Mouse (Mus musculus): Measurements from ENCODE around the gene Otop3. TPM values are rescaled to one million over a fixed set of nuclear protein-coding genes. Genes with fewer than 3 reads are reported as not detected.
A peak's percentile ranks its signal among the peaks of the same experiment; 100 is the strongest.

Otop3 gene
- polyA plus RNA-seq, 1 experiment, result not detected

DNA sequence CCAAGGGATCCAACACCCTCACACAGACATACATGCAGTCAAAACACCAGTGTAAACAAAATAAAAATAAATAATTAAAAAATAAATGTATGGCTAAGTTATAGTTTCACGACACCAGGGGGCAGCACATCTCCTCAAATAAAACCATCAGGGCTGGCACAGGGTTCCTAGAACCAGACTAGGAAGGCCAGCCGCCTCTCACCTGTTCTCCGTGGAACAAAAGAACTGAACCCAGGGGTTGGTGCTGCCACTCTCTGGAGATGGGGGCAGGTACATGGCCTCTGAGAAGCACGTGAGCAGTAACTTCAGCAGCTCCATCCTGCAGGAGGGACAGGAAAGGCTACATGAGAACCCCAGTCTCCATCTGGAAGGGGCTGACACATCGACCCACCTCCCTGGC lies 23.9 kb downstream of the Otop3 start:
- H3K4me1 ChIP-seq (ENCODE audit: control insufficient read depth, insufficient read depth, low read length), result peaks cover 2% of the 10 kb centered on the region; the same call in 1 of the 2 replicates
- H3K4me3 ChIP-seq (ENCODE audit: insufficient read depth, low read length), result no peak overlapping the region
- TF ChIP-seq POLR2A (IDR thresholded peaks at IDR 0.05; ENCODE audit: borderline replicate concordance, low read depth, low read length) (no peak), CTCF (IDR thresholded peaks at IDR 0.05; ENCODE audit: low read depth, low read length) (no peak)
- H3K27ac ChIP-seq (ENCODE audit: insufficient read depth, low read depth, low read length), result no peak overlapping the region

GRCm38 (mm10) chr11:115359293-115359692 lies 24.8 kb downstream of the Otop3 start:
- Histone ChIP-seq H3K4me1 (ENCODE audit: control insufficient read depth, insufficient read depth, low read length) (0 out of 2 replicates have a peak, but pooled peaks cover 2% of the 10 kb centered on the region), H3K4me3 (ENCODE audit: insufficient read depth, low read length) (no peak overlapping the region), H3K27ac (ENCODE audit: insufficient read depth, low read depth, low read length) (no peak overlapping the region)
- TF ChIP-seq CTCF (IDR thresholded peaks at IDR 0.05; ENCODE audit: low read depth, low read length), result no peak

- Histone ChIP-seq H3K4me3 (ENCODE audit: insufficient read depth, low read length) (no peak overlapping the region), H3K27ac (ENCODE audit: insufficient read depth, low read depth, low read length) (no peak overlapping the region), H3K4me1 (ENCODE audit: control insufficient read depth, insufficient read depth, low read length) (0 out of 2 replicates have a peak, but pooled peaks cover 2% of the 10 kb centered on the region)
- TF ChIP-seq CTCF (IDR thresholded peaks at IDR 0.05; ENCODE audit: low read depth, low read length) (peak; percentile 13; the same call in 1 of the 2 replicates), POLR2A (IDR thresholded peaks at IDR 0.05; ENCODE audit: borderline replicate concordance, low read depth, low read length) (no peak)
Observed at GRCm38 (mm10) chr11:115359726-115360125, 25.2 kb downstream of the Otop3 start.

DNA sequence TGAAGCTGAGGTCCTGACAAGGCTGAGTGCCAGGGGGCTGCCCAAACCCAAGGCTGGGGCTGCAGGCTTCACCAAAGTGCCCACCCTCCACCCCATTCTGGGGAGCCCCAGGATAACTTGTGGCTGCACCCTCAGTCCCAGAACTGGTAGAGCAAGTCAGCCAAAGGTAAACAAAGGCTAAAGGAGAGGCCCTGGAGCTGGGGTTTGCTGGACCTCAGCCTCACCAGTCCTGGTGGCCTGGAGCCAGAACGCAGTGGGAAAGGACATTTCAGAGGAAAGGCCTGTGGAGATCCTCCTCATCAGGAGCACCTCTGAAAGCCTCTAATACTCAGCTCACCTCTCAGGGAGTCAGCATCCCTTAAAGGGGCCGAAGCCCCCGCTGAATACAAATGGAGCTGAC lies 29.6 kb downstream of the Otop3 start:
- H3K4me3 ChIP-seq (ENCODE audit: insufficient read depth, low read length), result no peak overlapping the region
- H3K4me1 ChIP-seq (ENCODE audit: control insufficient read depth, insufficient read depth, low read length), result peaks cover 3% of the 10 kb centered on the region; the same call in 1 of the 2 replicates
- H3K27ac ChIP-seq (ENCODE audit: insufficient read depth, low read depth, low read length), result no peak overlapping the region
- TF ChIP-seq CTCF (IDR thresholded peaks at IDR 0.05; ENCODE audit: low read depth, low read length), result no peak
- no peak for TF ChIP-seq POLR2A (IDR thresholded peaks at IDR 0.05; ENCODE audit: borderline replicate concordance, low read depth, low read length)

DNA sequence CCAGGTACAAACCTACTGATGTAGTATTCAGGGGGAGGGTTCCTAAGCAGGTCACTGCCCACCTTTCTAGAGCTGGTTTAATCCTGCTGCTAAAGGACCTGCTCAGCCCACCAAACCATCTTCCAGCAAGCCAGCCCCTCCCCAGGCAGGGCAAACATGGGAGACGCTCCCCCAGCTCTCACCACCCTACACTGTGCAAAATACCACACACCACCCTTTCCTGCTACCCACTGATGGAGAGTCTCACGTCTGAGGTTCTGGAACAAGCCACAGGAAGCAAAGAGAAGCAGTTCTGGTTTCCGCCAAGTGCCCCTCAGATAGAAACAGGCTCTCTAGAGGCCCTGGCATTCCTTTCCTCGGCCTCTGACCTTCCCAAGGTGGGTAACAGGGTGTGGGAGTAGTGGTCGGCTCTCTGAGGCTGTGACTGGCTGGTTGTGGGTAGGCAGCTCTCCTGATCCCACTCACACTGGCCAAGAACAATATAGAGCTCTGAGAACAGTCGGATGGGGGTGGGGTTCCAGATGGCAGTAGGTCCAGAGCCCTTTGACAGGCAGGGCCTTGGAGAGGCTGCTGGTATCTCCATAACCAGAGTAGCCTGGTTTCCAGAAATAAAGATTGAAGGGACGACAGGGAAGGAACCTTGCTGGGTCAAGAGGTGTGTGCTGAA lies 31.6 kb downstream of the Otop3 start:
- TF ChIP-seq POLR2A (IDR thresholded peaks at IDR 0.05; ENCODE audit: borderline replicate concordance, low read depth, low read length), result no peak
- TF ChIP-seq CTCF (IDR thresholded peaks at IDR 0.05; ENCODE audit: low read depth, low read length), result no peak
- Histone ChIP-seq H3K27ac (ENCODE audit: insufficient read depth, low read depth, low read length) (no peak overlapping the region), H3K4me3 (ENCODE audit: insufficient read depth, low read length) (no peak overlapping the region), H3K4me1 (ENCODE audit: control insufficient read depth, insufficient read depth, low read length) (peaks cover 2% of the 10 kb centered on the region; the same call in 1 of the 2 replicates)

- H3K4me1 ChIP-seq (ENCODE audit: control insufficient read depth, insufficient read depth, low read length), result peaks cover 2% of the 10 kb centered on the region; the same call in 1 of the 2 replicates
- TF ChIP-seq CTCF (IDR thresholded peaks at IDR 0.05; ENCODE audit: low read depth, low read length), result no peak
- TF ChIP-seq POLR2A (IDR thresholded peaks at IDR 0.05; ENCODE audit: borderline replicate concordance, low read depth, low read length), result no peak
- H3K27ac ChIP-seq (ENCODE audit: insufficient read depth, low read depth, low read length), result no peak overlapping the region
- H3K4me3 ChIP-seq (ENCODE audit: insufficient read depth, low read length), result peak overlapping the region; percentile 55
Observed at GRCm38 (mm10) chr11:115366706-115367394, 32.3 kb downstream of the Otop3 start.

GRCm38 (mm10) chr11:115367395-115367944 lies 32.9 kb downstream of the Otop3 start, which contains the start of gene Hid1:
Hid1 (minus strand) TSS chr11:115367756.
- no peak for TF ChIP-seq CTCF (IDR thresholded peaks at IDR 0.05; ENCODE audit: low read depth, low read length)
- H3K27ac ChIP-seq (ENCODE audit: insufficient read depth, low read depth, low read length), result no peak within 1 kb of the TSS
- peaks cover 2% of the 10 kb centered on the region; the same call in 1 of the 2 replicates for H3K4me1 ChIP-seq (ENCODE audit: control insufficient read depth, insufficient read depth, low read length)
- peak within 1 kb of the TSS; percentile 55 for H3K4me3 ChIP-seq (ENCODE audit: insufficient read depth, low read length)

GRCm38 (mm10) chr11:115370368-115370767 lies 35.8 kb downstream of the Otop3 start:
- Histone ChIP-seq H3K27ac (ENCODE audit: insufficient read depth, low read depth, low read length) (no peak overlapping the region), H3K4me1 (ENCODE audit: control insufficient read depth, insufficient read depth, low read length) (peaks cover 5% of the 10 kb centered on the region), H3K4me3 (ENCODE audit: insufficient read depth, low read length) (no peak overlapping the region)
- TF ChIP-seq POLR2A (IDR thresholded peaks at IDR 0.05; ENCODE audit: borderline replicate concordance, low read depth, low read length) (no peak), CTCF (IDR thresholded peaks at IDR 0.05; ENCODE audit: low read depth, low read length) (no peak)

DNA sequence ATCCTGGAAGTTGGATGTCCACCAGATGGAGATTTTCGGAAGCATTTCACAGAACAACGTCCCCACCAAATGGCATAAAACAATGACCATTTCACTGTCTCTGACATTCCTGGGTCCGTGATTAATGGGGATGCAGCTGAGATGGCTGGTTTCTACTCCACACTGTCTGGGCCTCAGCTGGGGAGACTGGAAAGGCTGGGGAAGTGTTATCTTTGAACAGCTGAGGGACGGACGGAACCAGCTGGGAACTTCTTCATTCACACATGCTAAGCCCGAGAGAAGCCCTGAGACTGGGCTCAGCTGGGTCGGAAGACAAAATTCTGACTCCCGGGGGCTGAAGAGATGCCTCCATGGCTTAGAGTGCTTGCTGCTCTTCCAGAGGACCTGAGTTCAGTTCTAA lies 36.8 kb downstream of the Otop3 start:
- no peak overlapping the region for H3K27ac ChIP-seq (ENCODE audit: insufficient read depth, low read depth, low read length)
- H3K4me1 ChIP-seq (ENCODE audit: control insufficient read depth, insufficient read depth, low read length), result peaks cover 5% of the 10 kb centered on the region
- TF ChIP-seq CTCF (IDR thresholded peaks at IDR 0.05; ENCODE audit: low read depth, low read length) (no peak), POLR2A (IDR thresholded peaks at IDR 0.05; ENCODE audit: borderline replicate concordance, low read depth, low read length) (no peak)
- H3K4me3 ChIP-seq (ENCODE audit: insufficient read depth, low read length), result no peak overlapping the region

DNA sequence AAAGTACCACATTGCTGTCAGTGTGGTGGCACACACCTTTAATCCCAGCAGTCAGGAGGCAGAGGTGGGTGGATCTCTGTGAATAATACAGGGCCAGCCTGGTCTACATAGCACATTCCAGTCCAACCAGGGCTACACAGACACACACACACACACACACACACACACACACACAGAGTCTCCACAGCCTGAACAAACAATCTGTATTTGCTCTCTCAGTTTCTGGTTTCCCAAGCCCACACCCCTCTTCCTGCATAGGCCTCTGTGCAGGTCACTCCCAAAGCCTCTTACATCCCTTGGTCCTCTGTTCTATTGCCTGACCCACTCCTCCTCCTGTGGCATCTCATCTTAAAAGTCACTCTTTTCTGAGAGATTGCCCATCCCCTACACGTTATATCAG lies 37.5 kb downstream of the Otop3 start:
- Histone ChIP-seq H3K27ac (ENCODE audit: insufficient read depth, low read depth, low read length) (no peak overlapping the region), H3K4me3 (ENCODE audit: insufficient read depth, low read length) (no peak overlapping the region), H3K4me1 (ENCODE audit: control insufficient read depth, insufficient read depth, low read length) (peaks cover 5% of the 10 kb centered on the region)
- no peak for TF ChIP-seq CTCF (IDR thresholded peaks at IDR 0.05; ENCODE audit: low read depth, low read length)
- no peak for TF ChIP-seq POLR2A (IDR thresholded peaks at IDR 0.05; ENCODE audit: borderline replicate concordance, low read depth, low read length)
